Mouse (Mus musculus) heart, adult 8-10 months (tissue): ENCODE data around the gene Olfr993. TPM values are rescaled to one million over a fixed set of nuclear protein-coding genes. Genes with fewer than 3 reads are reported as not detected.

Source experiments
- DNase-seq: peaks from one replicate; pipeline ENCODE4 v3.0.0; 2022; ENCODE audit warnings: low spot score
- total RNA-seq, 4 experiments: library from RNA; stranded (reverse); gene quantifications; 2 replicates each; pipeline ENCODE4 v1.2.4; 2022

The Olfr993 gene
- total RNA-seq = not detected

DNA sequence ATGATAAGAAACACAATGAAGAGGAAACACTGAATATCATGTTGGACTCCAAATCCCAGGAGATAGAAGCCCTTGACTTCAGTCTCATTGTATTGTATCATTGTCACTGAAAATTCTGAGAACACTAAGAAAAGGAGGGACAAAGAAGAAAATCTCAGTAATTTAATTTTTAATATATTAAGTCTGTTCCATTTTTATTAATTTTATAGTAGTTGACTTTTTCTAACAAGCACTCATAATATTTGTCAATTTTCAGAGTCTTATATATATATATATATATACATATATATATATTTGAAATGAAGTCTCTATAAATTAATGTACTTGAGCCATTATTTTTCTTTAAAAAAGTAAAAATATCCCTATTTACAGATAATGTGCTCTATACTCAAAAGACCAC, at the start of gene Olfr993:
Olfr993 (minus strand) TSS at position 101 of the 400 bp plus-strand sequence.
- DNase-seq = no peak

DNA sequence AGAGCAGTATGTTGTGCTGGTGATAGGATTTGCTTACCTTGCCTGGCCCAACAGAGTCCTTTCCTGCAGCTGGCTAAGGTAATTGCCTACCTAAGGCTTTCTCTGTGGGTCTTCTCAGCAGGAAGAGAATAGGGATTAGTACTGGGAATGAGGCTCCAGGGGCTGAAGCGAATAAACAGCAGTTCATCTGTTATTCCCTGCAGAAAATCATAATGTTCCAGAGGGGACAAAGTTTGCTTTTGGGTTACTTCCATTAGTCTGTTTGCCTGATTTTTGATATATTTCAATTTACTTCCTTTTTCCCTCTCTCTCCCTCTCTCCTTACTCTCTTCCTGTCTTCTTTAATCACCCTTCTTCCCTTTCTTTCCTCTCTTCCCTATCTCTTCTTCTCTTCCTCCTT, 28.9 kb upstream of the Olfr993 start, which contains the start of gene Olfr995:
Olfr995 (minus strand) TSS at position 101 of the 400 bp plus-strand sequence.
- DNase-seq = no peak

DNA sequence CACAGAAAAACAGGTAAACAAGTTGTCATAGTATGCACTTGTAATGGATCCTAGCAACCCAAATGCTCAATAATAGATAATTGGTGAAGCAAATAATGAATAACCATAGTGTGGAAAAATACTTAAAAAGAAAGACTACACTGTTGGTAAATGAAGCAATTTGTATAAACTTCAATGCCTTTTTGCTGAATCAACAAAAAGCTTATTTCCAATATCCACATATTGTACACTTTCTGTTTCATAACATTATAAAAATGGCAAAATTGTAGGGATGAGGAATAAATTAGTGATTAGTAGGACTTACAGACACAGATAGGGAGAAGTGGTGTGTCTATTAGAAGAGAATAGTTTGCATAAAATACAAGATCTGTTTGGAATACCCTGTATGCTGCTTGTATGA, 27.9 kb upstream of the Olfr993 start:
- no peak for DNase-seq

DNA sequence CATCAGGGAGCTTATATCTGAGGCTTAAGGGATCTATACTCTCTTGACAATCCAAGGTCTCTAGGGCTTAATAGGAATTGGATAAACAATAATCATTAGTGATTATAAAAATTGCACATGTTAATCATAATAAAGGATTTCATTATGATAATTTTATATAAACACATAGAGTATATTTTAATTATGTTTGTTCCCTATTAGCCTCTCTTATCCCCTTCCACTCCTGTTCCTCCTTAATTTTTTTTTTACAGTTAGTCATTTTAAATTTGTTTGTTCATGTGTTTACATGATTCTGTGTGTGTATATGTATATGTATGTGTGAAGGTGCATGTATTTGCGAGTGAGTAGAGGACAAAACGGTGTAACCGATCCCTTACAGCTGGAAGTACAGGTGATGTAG, 21.7 kb upstream of the Olfr993 start, which contains the start of gene Olfr994:
Olfr994 (minus strand) TSS at position 101 of the 400 bp plus-strand sequence.
- DNase-seq = no peak

DNA sequence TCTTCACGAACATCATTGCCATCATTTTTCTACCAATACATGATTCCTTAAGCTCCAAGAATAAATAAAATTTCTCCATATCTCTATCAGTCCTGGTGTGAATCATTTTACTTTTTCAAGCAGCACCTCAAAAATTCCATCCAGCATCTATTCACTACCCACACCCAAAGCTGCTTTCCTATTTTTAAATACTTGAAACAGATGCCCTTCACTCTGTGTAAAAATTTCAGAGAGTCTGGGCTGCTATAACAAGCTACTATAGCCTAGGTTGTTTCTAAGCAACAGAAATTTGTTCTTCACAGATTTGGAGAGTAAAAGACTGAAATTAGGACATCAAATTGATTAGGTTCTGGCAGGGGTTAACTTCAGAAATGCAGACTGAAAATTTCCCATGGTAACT, 11.2 kb upstream of the Olfr993 start:
- DNase-seq = no peak

DNA sequence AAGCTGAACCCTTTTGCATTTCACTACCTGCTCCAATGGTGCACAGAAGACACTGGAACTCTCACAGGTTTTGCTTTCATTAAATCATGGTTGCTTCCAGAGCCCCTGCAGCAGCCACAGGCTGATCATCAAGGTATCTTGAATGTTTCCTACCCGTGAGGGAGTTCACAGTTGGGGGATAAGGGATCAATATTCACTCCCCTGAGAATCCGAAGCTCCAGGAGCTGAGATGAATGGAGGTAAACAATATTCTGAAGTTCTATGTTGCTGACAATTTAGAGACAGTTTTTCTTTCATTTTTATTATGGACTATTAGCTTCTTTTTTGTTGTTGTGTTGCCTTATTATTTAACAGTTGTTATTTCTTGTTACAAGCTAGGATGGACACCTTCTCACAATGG, 5.3 kb downstream of the Olfr993 start, which contains the start of gene Olfr992:
Olfr992 (minus strand) TSS at position 101 of the 400 bp plus-strand sequence.
- no peak for DNase-seq

Other genes with a start within 250 kb of the Olfr993 start
- 1 to 10 TPM in 3 of 4 experiments, under 1 TPM in 1; 0.84 to 2.4 (median 2.0) TPM for gene Lrrc55, start 217.7 kb downstream of the Olfr993 start, total RNA-seq
- gene Olfr987, start 75.6 kb downstream of the Olfr993 start, total RNA-seq = not detected
- gene Olfr988, start 51.6 kb downstream of the Olfr993 start, total RNA-seq = not detected
- gene Olfr992, start 5.4 kb downstream of the Olfr993 start, total RNA-seq = not detected
- gene Olfr994, start 21.6 kb upstream of the Olfr993 start, total RNA-seq = not detected
- gene Olfr995, start 28.8 kb upstream of the Olfr993 start, total RNA-seq = not detected
- not detected for gene 4833423E24Rik, start 104.1 kb upstream of the Olfr993 start, total RNA-seq
- gene Olfr996, start 164.3 kb upstream of the Olfr993 start, total RNA-seq = not detected
- not detected for gene Olfr998, start 174.1 kb upstream of the Olfr993 start, total RNA-seq
- not detected for gene Olfr1000, start 197.0 kb upstream of the Olfr993 start, total RNA-seq
- gene Olfr1002, start 235.8 kb upstream of the Olfr993 start, total RNA-seq = not detected
- gene Olfr154, start 249.6 kb upstream of the Olfr993 start, total RNA-seq = not detected